ENCODE assay signal across 21 mouse cellular contexts in the genomic region with DNA sequence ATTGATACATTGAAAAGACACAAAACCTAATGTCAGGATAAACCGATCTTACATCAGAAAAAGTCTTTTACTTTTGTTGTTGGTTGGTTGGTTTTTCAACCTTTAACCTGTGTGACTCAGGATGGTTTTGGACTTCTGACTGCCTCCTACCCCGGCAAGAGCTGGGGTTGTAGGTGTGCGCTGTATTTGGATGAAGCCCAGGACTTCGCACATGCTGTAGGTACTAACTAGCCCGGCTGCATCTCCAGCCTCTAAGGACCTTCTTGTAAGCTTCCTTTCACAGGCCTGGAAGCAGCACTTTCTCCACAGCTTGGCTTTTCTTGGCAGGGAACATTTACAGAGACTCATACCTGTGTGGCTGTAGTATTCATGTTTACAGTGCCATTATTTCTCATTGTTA.
"Had no signal": no experiment of that assay in that cellular context is flagged by ENCODE, and none has a peak within 500 bp of the region (broad histone marks: within the 10 kb centered on the region; RNA-seq: fewer than 3 reads in every experiment).

No protein-coding gene starts in this region.

- H3K9me3 ChIP-seq: limb, embryonic 12.5 days; limb, embryonic 15.5 days; midbrain, embryonic 12.5 days; midbrain, embryonic 15.5 days; neural tube, embryonic 12.5 days; neural tube, embryonic 15.5 days had no signal

- H3K27ac ChIP-seq: limb, embryonic 12.5 days; limb, embryonic 15.5 days; liver, embryonic 14.5 days; macrophage; midbrain, embryonic 12.5 days; midbrain, embryonic 15.5 days; neural tube, embryonic 12.5 days; neural tube, embryonic 15.5 days; stomach, postnatal 0 days had no signal

- H3K9ac ChIP-seq: limb, embryonic 12.5 days; limb, embryonic 15.5 days; liver, embryonic 14.5 days; liver, postnatal 0 days; lung, embryonic 14.5 days; midbrain, embryonic 12.5 days; midbrain, embryonic 15.5 days; neural tube, embryonic 12.5 days; neural tube, embryonic 15.5 days had no signal

- H3K36me3 ChIP-seq: limb, embryonic 15.5 days; midbrain, embryonic 12.5 days; midbrain, embryonic 15.5 days; neural tube, embryonic 12.5 days; neural tube, embryonic 15.5 days had no signal

- H3K4me3 ChIP-seq: limb, embryonic 12.5 days; limb, embryonic 15.5 days; midbrain, embryonic 12.5 days; midbrain, embryonic 15.5 days; neural tube, embryonic 12.5 days; neural tube, embryonic 15.5 days had no signal

- ATAC-seq: intestine, postnatal 0 days; liver, postnatal 0 days; lung, postnatal 0 days; midbrain, embryonic 15.5 days had no signal

- DNase-seq: left cerebral cortex, postnatal 4 days; liver, postnatal 0 days; lung, embryonic 14.5 days; right cerebral cortex, adult 18-20 months; right cerebral cortex, postnatal 14 days; right cerebral cortex, postnatal 4 days; thymus, adult 2 months; thymus, postnatal 14 days; thymus, postnatal 4 days had no signal

- H3K27me3 ChIP-seq: limb, embryonic 12.5 days; limb, embryonic 15.5 days; midbrain, embryonic 12.5 days; midbrain, embryonic 15.5 days; neural tube, embryonic 12.5 days; neural tube, embryonic 15.5 days had no signal

- H3K4me2 ChIP-seq: limb, embryonic 12.5 days; limb, embryonic 15.5 days; liver, embryonic 11.5 days; lung, embryonic 14.5 days; midbrain, embryonic 12.5 days; midbrain, embryonic 15.5 days; neural tube, embryonic 12.5 days; neural tube, embryonic 15.5 days had no signal

- H3K4me1 ChIP-seq: limb, embryonic 12.5 days; limb, embryonic 15.5 days; midbrain, embryonic 12.5 days; midbrain, embryonic 15.5 days; neural tube, embryonic 12.5 days had no signal
